In the genomic region with DNA sequence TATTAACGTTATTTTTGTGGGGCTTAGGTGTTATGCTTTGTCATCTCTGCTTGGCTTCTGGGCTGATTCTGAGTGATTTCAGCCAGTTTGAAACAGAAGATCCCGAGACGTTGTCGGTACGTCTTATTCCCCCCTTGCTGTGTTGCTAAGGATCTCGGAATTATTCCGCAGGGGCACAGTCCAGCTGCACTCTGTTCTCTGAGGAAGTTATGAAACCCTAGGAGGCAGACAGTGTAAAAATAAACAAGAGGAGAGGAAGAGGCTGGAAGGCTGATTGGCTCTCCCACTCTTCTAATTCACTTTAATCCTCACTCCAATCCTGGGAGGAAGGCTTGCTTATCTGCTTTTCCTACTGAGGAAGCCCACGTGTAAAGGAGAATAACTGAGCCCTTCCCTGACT, we compare ENCODE assay signal across 22 mouse cellular contexts.
DNase-seq lines count a peak whose midpoint lies in the region; ATAC-seq and TF ChIP-seq lines count a peak whose summit lies in the region.
"Had no signal": no experiment of that assay in that cellular context is flagged by ENCODE, and none has a peak within 500 bp of the region (broad histone marks: within the 10 kb centered on the region; RNA-seq: fewer than 3 reads in every experiment).

No protein-coding gene starts in this region.

- no peak overlapping the region for H3K4me3 ChIP-seq in heart, embryonic 10.5 days
- H3K4me3 ChIP-seq in lung, embryonic 14.5 days (ENCODE audit: low read depth, low read length) = no peak overlapping the region
- H3K4me3 ChIP-seq: embryonic facial prominence, embryonic 12.5 days; forebrain, embryonic 12.5 days; heart, embryonic 12.5 days; hindbrain, embryonic 12.5 days had no signal

- no peak overlapping the region for H3K4me2 ChIP-seq in lung, embryonic 14.5 days
- H3K4me2 ChIP-seq: embryonic facial prominence, embryonic 12.5 days; forebrain, embryonic 12.5 days; heart, embryonic 12.5 days; hindbrain, embryonic 12.5 days had no signal

- no peaks in the 10 kb centered on the region for H3K36me3 ChIP-seq in heart, embryonic 10.5 days
- no peaks in the 10 kb centered on the region for H3K36me3 ChIP-seq in lung, embryonic 14.5 days (ENCODE audit: insufficient read depth)
- H3K36me3 ChIP-seq: embryonic facial prominence, embryonic 12.5 days; forebrain, embryonic 12.5 days; heart, embryonic 12.5 days; hindbrain, embryonic 12.5 days had no signal

- ATAC-seq in lung, embryonic 14.5 days (ENCODE audit: insufficient read depth) = no peak; the same call in 1 of the 2 replicates
- ATAC-seq: forebrain, embryonic 16.5 days; hindbrain, embryonic 16.5 days; inflammation-experienced regulatory T-cells, adult 6 months had no signal

- TF ChIP-seq CTCF in lung, embryonic 14.5 days (IDR thresholded peaks at IDR 0.05; ENCODE audit: low read depth) = no peak

- no peaks in the 10 kb centered on the region; the same call in 1 of the 2 replicates for H3K27me3 ChIP-seq in heart, embryonic 10.5 days (ENCODE audit: insufficient read depth, poor library complexity, severe bottlenecking)
- no peaks in the 10 kb centered on the region for H3K27me3 ChIP-seq in lung, embryonic 14.5 days (ENCODE audit: insufficient read depth, low read length)
- H3K27me3 ChIP-seq: embryonic facial prominence, embryonic 12.5 days; forebrain, embryonic 12.5 days; heart, embryonic 12.5 days; hindbrain, embryonic 12.5 days had no signal

- DNase-seq in gastrocnemius, adult 18-20 months (ENCODE audit: low spot score) = peak; percentile 8
- DNase-seq in gastrocnemius, postnatal 10 days = no peak
- peak; percentile 2 for DNase-seq in heart, adult 8-10 months (ENCODE audit: low spot score)
- DNase-seq in heart, embryonic 10.5 days (ENCODE audit: low spot score) = no peak
- DNase-seq in lung, embryonic 14.5 days = peak; percentile 21
- no peak for DNase-seq in lung, postnatal 14 days
- peak; percentile 1 for DNase-seq in lung, postnatal 36 days
- no peak for DNase-seq in lung, postnatal 4 days
- DNase-seq: adrenal gland, postnatal 10 days; cerebellum, adult 11 months; cerebellum, adult 8-10 months; cerebellum, postnatal 14 days; embryo, embryonic 11 days; gastrocnemius, postnatal 36 days; heart, postnatal 4 days had no signal

- H3K9ac ChIP-seq in lung, embryonic 14.5 days = no peak overlapping the region
- H3K9ac ChIP-seq: embryonic facial prominence, embryonic 12.5 days; forebrain, embryonic 12.5 days; heart, embryonic 12.5 days; hindbrain, embryonic 12.5 days had no signal

- H3K27ac ChIP-seq in heart, embryonic 10.5 days = no peak overlapping the region
- no peak overlapping the region for H3K27ac ChIP-seq in lung, embryonic 14.5 days (ENCODE audit: low read depth)
- H3K27ac ChIP-seq: embryonic facial prominence, embryonic 12.5 days; forebrain, embryonic 12.5 days; hindbrain, embryonic 12.5 days had no signal

- 69% methylated on average over 8 of the region's 8 CpGs for WGBS in heart, embryonic 10.5 days
- WGBS in lung, embryonic 14.5 days = 26% methylated on average over 8 of the region's 8 CpGs

- H3K4me1 ChIP-seq in heart, embryonic 10.5 days = peaks cover 18% of the 10 kb centered on the region
- H3K4me1 ChIP-seq in lung, embryonic 14.5 days (ENCODE audit: insufficient read depth) = no peaks in the 10 kb centered on the region

- no peaks in the 10 kb centered on the region for H3K9me3 ChIP-seq in heart, embryonic 10.5 days
- no peaks in the 10 kb centered on the region for H3K9me3 ChIP-seq in lung, embryonic 14.5 days (ENCODE audit: low read depth, low read length)
- H3K9me3 ChIP-seq: embryonic facial prominence, embryonic 12.5 days; forebrain, embryonic 12.5 days; heart, embryonic 12.5 days; hindbrain, embryonic 12.5 days had no signal

Comparison
In these comparisons a context has a peak if more than half of its experiments do, and no peak if none do; other contexts are left out.
1. DNase-seq: peak in gastrocnemius, adult 18-20 months (single experiment), heart, adult 8-10 months (single experiment), lung, embryonic 14.5 days (single experiment) and lung, postnatal 36 days (single experiment); none in gastrocnemius, postnatal 10 days (single experiment), heart, embryonic 10.5 days (single experiment), lung, postnatal 14 days (single experiment) and lung, postnatal 4 days (0 of 2).